Comparison of ENCODE assay signal across 15 mouse cellular contexts in genomic region chr12:10480781-10481180, GRCm38 (mm10).
"Had no signal": no experiment of that assay in that cellular context is flagged by ENCODE, and none has a peak within 500 bp of the region (broad histone marks: within the 10 kb centered on the region; RNA-seq: fewer than 3 reads in every experiment).

No protein-coding gene starts in this region.

- H3K9me3 ChIP-seq: neural tube, embryonic 15.5 days; stomach, embryonic 15.5 days had no signal

- H3K4me1 ChIP-seq: neural tube, embryonic 15.5 days; stomach, embryonic 15.5 days had no signal

- H3K4me2 ChIP-seq: neural tube, embryonic 15.5 days; stomach, embryonic 15.5 days had no signal

- H3K9ac ChIP-seq: neural tube, embryonic 15.5 days; stomach, embryonic 15.5 days had no signal

- H3K36me3 ChIP-seq: neural tube, embryonic 15.5 days; stomach, embryonic 15.5 days had no signal

- H3K4me3 ChIP-seq: neural tube, embryonic 15.5 days; stomach, embryonic 15.5 days had no signal

- H3K27me3 ChIP-seq: neural tube, embryonic 15.5 days; stomach, embryonic 15.5 days had no signal

- H3K27ac ChIP-seq: neural tube, embryonic 15.5 days; stomach, embryonic 15.5 days; stomach, postnatal 0 days had no signal

- DNase-seq: retina, postnatal 1 day; right cerebral cortex, adult 18-20 months; right cerebral cortex, postnatal 14 days; right cerebral cortex, postnatal 25 days; right cerebral cortex, postnatal 4 days; spleen, adult 18-20 months; thymus, adult 18-20 months; thymus, adult 2 months; thymus, postnatal 14 days; thymus, postnatal 25 days; thymus, postnatal 36 days; thymus, postnatal 4 days had no signal
